Mouse (Mus musculus) heart, embryonic 12.5 days (tissue): ENCODE results near the gene Usp47. TPM values are rescaled to one million over a fixed set of nuclear protein-coding genes. Genes with fewer than 3 reads are reported as not detected.
A peak's percentile ranks its signal among the peaks of the same experiment; 100 is the strongest.

Experiments
- ATAC-seq: fragments of 200-750 bp; cut with Nextera tagmentation; 2 replicates; pipeline ENCODE4 v1.8.0; 2017; ENCODE audit warnings: moderate TSS enrichment, moderate library complexity; ENCODE audit not compliant: insufficient number of reproducible peaks, low FRiP score
- H3K27ac ChIP-seq: fragments of 300-500 bp; sonication (generic); 2 replicates; pipeline ENCODE4 v1.5.1; 2016; ENCODE audit warnings: mild to moderate bottlenecking, moderate library complexity; ENCODE audit not compliant: poor library complexity, severe bottlenecking
- H3K27me3 ChIP-seq: fragments of 300-500 bp; sonication (generic); replicated peaks from 2 replicates; pipeline ENCODE4 v1.6.1; 2016; ENCODE audit warnings: mild to moderate bottlenecking, moderate library complexity
- H3K36me3 ChIP-seq: fragments of 300-500 bp; sonication (generic); 2 replicates; pipeline ENCODE4 v1.6.1; 2016; ENCODE audit warnings: mild to moderate bottlenecking, moderate library complexity
- H3K4me1 ChIP-seq: fragments of 300-500 bp; sonication (generic); replicated peaks from 2 replicates; pipeline ENCODE4 v1.6.1; 2016; ENCODE audit warnings: mild to moderate bottlenecking
- H3K4me2 ChIP-seq: fragments of 300-500 bp; sonication (generic); 2 replicates; pipeline ENCODE4 v1.6.1; 2016; ENCODE audit warnings: mild to moderate bottlenecking, moderate library complexity
- H3K4me3 ChIP-seq: fragments of 300-500 bp; sonication (generic); 2 replicates; pipeline ENCODE4 v1.5.1; 2016; ENCODE audit warnings: mild to moderate bottlenecking
- H3K9ac ChIP-seq: fragments of 300-500 bp; sonication (generic); 2 replicates; pipeline ENCODE4 v1.6.1; 2016; ENCODE audit warnings: mild to moderate bottlenecking, moderate library complexity
- H3K9me3 ChIP-seq: fragments of 300-500 bp; sonication (generic); replicated peaks from 2 replicates; pipeline ENCODE4 v1.6.1; 2016; ENCODE audit warnings: mild to moderate bottlenecking, moderate library complexity
- whole genome bisulfite sequencing: fragments of 180-500 bp; shearing (Covaris S2); methylation state at CpG from one replicate; pipeline ENCODE4 v1.1.7; 2016; 5-methylcytosine and 5-hydroxymethylcytosine counted together
- polyA plus RNA-seq: library from polyadenylated mRNA; unstranded; fragments of >200 nt; fragmentation: Nextera tagmentation; extraction: Ambion mirVana; gene quantifications from 2 replicates; pipeline ENCODE4 v1.2.1, GENCODE M21; 2016

Gene Usp47
- polyA plus RNA-seq, 1 experiment from 2014 or later, result 93.3 TPM

- Histone ChIP-seq H3K4me1 (peaks cover 11% of the 10 kb centered on the region), H3K27ac (no peak overlapping the region), H3K27me3 (no peaks in the 10 kb centered on the region), H3K4me2 (no peak overlapping the region), H3K9ac (no peak overlapping the region), H3K4me3 (no peak overlapping the region), H3K36me3 (no peaks in the 10 kb centered on the region), H3K9me3 (no peaks in the 10 kb centered on the region)
- ATAC-seq, result no peak
- 65% methylated on average over 4 of the region's 4 CpGs for WGBS
Measured at GRCm38 (mm10) chr7:112010976-112011375, 12.3 kb upstream of the Usp47 start.

- H3K27me3 ChIP-seq, result no peaks in the 10 kb centered on the region
- no peak overlapping the region for H3K9ac ChIP-seq
- H3K27ac ChIP-seq, result peak overlapping the region; percentile 8; the same call in 1 of the 2 replicates
- no peaks in the 10 kb centered on the region for H3K36me3 ChIP-seq
- peaks cover 11% of the 10 kb centered on the region for H3K4me1 ChIP-seq
- no peak overlapping the region for H3K4me3 ChIP-seq
- ATAC-seq, result no peak; the same call in 1 of the 2 replicates
- H3K9me3 ChIP-seq, result no peaks in the 10 kb centered on the region
- no peak overlapping the region for H3K4me2 ChIP-seq
- WGBS, result 22% methylated on average over 5 of the region's 5 CpGs
Measured at GRCm38 (mm10) chr7:112012102-112012501, 11.2 kb upstream of the Usp47 start.

GRCm38 (mm10) chr7:112012621-112013177 lies 10.6 kb upstream of the Usp47 start:
- WGBS, result 62% methylated on average over 6 of the region's 6 CpGs
- no peak overlapping the region for H3K4me2 ChIP-seq
- no peak overlapping the region for H3K27ac ChIP-seq
- H3K4me3 ChIP-seq, result no peak overlapping the region
- H3K4me1 ChIP-seq, result peaks cover 11% of the 10 kb centered on the region
- H3K9me3 ChIP-seq, result no peaks in the 10 kb centered on the region
- no peak overlapping the region for H3K9ac ChIP-seq
- no peaks in the 10 kb centered on the region for H3K27me3 ChIP-seq
- no peak for ATAC-seq
- no peaks in the 10 kb centered on the region for H3K36me3 ChIP-seq

- H3K4me1 ChIP-seq, result peaks cover 11% of the 10 kb centered on the region
- ATAC-seq, result no peak
- H3K9ac ChIP-seq, result no peak overlapping the region
- 71% methylated on average over 2 of the region's 2 CpGs for WGBS
- no peaks in the 10 kb centered on the region for H3K27me3 ChIP-seq
- H3K9me3 ChIP-seq, result no peaks in the 10 kb centered on the region
- no peak overlapping the region for H3K4me3 ChIP-seq
- H3K4me2 ChIP-seq, result no peak overlapping the region
- H3K27ac ChIP-seq, result no peak overlapping the region
- no peaks in the 10 kb centered on the region for H3K36me3 ChIP-seq
Measured at GRCm38 (mm10) chr7:112014148-112014547, 9.2 kb upstream of the Usp47 start.

GRCm38 (mm10) chr7:112022506-112023149 lies 676 bp upstream of the Usp47 start:
- peak; percentile 4 for ATAC-seq
- H3K4me1 ChIP-seq, result peaks cover 26% of the 10 kb centered on the region
- H3K27ac ChIP-seq, result peak overlapping the region; percentile 99
- H3K4me2 ChIP-seq, result peak overlapping the region; percentile 81
- WGBS, result 19% methylated on average over 17 of the region's 17 CpGs
- no peaks in the 10 kb centered on the region for H3K9me3 ChIP-seq
- no peaks in the 10 kb centered on the region for H3K27me3 ChIP-seq
- H3K36me3 ChIP-seq, result no peaks in the 10 kb centered on the region
- peak overlapping the region; percentile 81 for H3K4me3 ChIP-seq
- H3K9ac ChIP-seq, result peak overlapping the region; percentile 97

GRCm38 (mm10) chr7:112023601-112024445 lies 519 bp downstream of the Usp47 start:
- H3K4me2 ChIP-seq, result peak overlapping the region; percentile 81
- under 1% methylated on average over 58 of the region's 58 CpGs for WGBS
- peaks cover 37% of the 10 kb centered on the region for H3K4me1 ChIP-seq
- H3K27me3 ChIP-seq, result no peaks in the 10 kb centered on the region
- peak overlapping the region; percentile 81 for H3K4me3 ChIP-seq
- H3K36me3 ChIP-seq, result 0 out of 2 replicates have a peak, but pooled peaks cover 4% of the 10 kb centered on the region
- H3K9me3 ChIP-seq, result no peaks in the 10 kb centered on the region
- H3K9ac ChIP-seq, result peak overlapping the region; percentile 97
- ATAC-seq, result peak; percentile 84
- H3K27ac ChIP-seq, result peak overlapping the region; percentile 99

- Histone ChIP-seq H3K4me1 (peaks cover 41% of the 10 kb centered on the region), H3K4me3 (peak overlapping the region; percentile 81), H3K4me2 (peak overlapping the region; percentile 81), H3K27me3 (no peaks in the 10 kb centered on the region), H3K36me3 (0 out of 2 replicates have a peak, but pooled peaks cover 4% of the 10 kb centered on the region), H3K9ac (peak overlapping the region; percentile 97), H3K27ac (peak overlapping the region; percentile 99), H3K9me3 (no peaks in the 10 kb centered on the region)
- no peak for ATAC-seq
- 13% methylated on average over 7 of the region's 7 CpGs for WGBS
Measured at GRCm38 (mm10) chr7:112024446-112024730, 1.1 kb downstream of the Usp47 start.

- Histone ChIP-seq H3K27me3 (no peaks in the 10 kb centered on the region), H3K27ac (peak overlapping the region; percentile 70), H3K9me3 (no peaks in the 10 kb centered on the region), H3K36me3 (0 out of 2 replicates have a peak, but pooled peaks cover 4% of the 10 kb centered on the region), H3K4me1 (peaks cover 45% of the 10 kb centered on the region), H3K4me2 (peak overlapping the region; percentile 83), H3K4me3 (peak overlapping the region; percentile 81), H3K9ac (peak overlapping the region; percentile 67)
- ATAC-seq, result no peak
- WGBS, result 5% methylated on average over 5 of the region's 5 CpGs
Measured at GRCm38 (mm10) chr7:112024856-112025255, 1.6 kb downstream of the Usp47 start.

GRCm38 (mm10) chr7:112030594-112030993 lies 7.3 kb downstream of the Usp47 start:
- Histone ChIP-seq H3K4me3 (no peak overlapping the region), H3K4me2 (no peak overlapping the region), H3K9me3 (no peaks in the 10 kb centered on the region), H3K27ac (no peak overlapping the region), H3K4me1 (peaks cover 43% of the 10 kb centered on the region), H3K9ac (no peak overlapping the region), H3K27me3 (no peaks in the 10 kb centered on the region), H3K36me3 (0 out of 2 replicates have a peak, but pooled peaks cover 7% of the 10 kb centered on the region)
- 89% methylated on average over 1 of the region's 1 CpGs for WGBS
- ATAC-seq, result no peak

GRCm38 (mm10) chr7:112035804-112036203 lies 12.5 kb downstream of the Usp47 start:
- Histone ChIP-seq H3K9me3 (no peaks in the 10 kb centered on the region), H3K4me2 (peak overlapping the region; percentile 36), H3K27me3 (no peaks in the 10 kb centered on the region), H3K27ac (peak overlapping the region; percentile 94), H3K9ac (no peak overlapping the region), H3K4me3 (no peak overlapping the region), H3K4me1 (peaks cover 32% of the 10 kb centered on the region), H3K36me3 (0 out of 2 replicates have a peak, but pooled peaks cover 3% of the 10 kb centered on the region)
- ATAC-seq, result peak; percentile 63
- WGBS, result under 1% methylated on average over 2 of the region's 2 CpGs

GRCm38 (mm10) chr7:112036636-112037035 lies 13.3 kb downstream of the Usp47 start:
- no peaks in the 10 kb centered on the region for H3K9me3 ChIP-seq
- 38% methylated on average over 1 of the region's 1 CpGs for WGBS
- peak overlapping the region; percentile 26 for H3K27ac ChIP-seq
- peak overlapping the region; percentile 34; the same call in 1 of the 2 replicates for H3K4me2 ChIP-seq
- no peaks in the 10 kb centered on the region for H3K27me3 ChIP-seq
- peaks cover 32% of the 10 kb centered on the region for H3K4me1 ChIP-seq
- H3K9ac ChIP-seq, result no peak overlapping the region
- H3K36me3 ChIP-seq, result 0 out of 2 replicates have a peak, but pooled peaks cover 3% of the 10 kb centered on the region
- no peak overlapping the region for H3K4me3 ChIP-seq
- ATAC-seq, result no peak
